In the genomic region with DNA sequence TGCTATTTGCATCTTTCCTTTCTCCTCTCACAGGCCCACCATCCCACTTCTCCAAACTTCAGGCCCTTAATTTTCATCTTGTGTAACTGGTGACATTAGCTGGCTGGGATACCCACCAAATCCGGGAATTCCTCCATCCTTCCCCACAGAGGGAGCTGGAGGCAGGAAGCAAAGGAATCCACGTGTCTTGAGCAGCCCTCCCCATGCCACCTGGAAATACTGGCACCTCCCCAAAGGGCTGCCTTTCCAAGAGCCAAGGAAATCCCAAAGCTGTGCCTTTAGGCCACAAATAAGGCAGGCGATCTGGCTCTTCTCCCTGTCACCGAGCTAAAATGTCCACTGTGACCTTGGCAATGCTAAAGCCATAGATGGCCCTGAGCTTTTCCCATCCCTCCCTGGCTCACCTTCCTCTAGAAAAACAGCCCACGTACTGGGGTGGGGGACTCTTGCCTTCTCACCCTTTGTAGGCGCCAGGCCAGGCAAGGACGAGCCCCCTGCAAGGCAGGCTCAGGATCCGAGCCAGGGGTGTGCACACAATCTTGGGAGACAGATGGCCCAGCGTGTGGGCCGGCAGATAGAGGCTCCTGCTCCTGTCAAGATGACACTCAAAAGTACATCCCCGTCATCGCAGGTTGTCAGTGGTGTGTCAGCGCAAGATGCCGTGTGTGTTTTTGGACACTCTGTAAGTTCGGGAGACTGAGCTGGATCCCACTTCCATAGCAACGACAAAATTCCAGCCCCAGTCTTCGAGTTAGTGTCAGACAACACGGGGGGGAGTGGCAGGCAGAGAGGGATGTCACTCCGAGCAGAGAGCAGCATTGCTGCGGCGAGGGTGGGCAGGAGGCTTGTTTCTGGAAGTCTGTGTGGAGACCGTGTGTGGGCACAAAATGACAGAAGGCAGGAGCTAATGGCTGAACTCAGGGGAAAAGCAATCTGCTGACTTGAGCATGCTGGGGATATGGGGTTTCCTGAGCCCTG, we compare ENCODE assay signal across 9 mouse cellular contexts.
A peak's percentile ranks its signal among the peaks of the same experiment; 100 is the strongest.
DNase-seq lines count a peak whose midpoint lies in the region; ATAC-seq and TF ChIP-seq lines count a peak whose summit lies in the region.
"Had no signal": no experiment of that assay in that cellular context is flagged by ENCODE, and none has a peak within 500 bp of the region (broad histone marks: within the 10 kb centered on the region; RNA-seq: fewer than 3 reads in every experiment).

No protein-coding gene starts in this region.

- H3K27ac ChIP-seq in forebrain, embryonic 15.5 days (replicated peaks), result peak overlapping the region; percentile 65
- H3K27ac ChIP-seq in forebrain, embryonic 11.5 days (ENCODE audit: low read depth, low read length), result no peak overlapping the region
- H3K27ac ChIP-seq in heart, embryonic 12.5 days (ENCODE audit: poor library complexity, severe bottlenecking), result no peak overlapping the region
- no peak overlapping the region for H3K27ac ChIP-seq in gastrocnemius, adult 2 months
- H3K27ac ChIP-seq: liver, embryonic 13.5 days had no signal

- no peaks in the 10 kb centered on the region for H3K27me3 ChIP-seq in forebrain, embryonic 15.5 days
- H3K27me3 ChIP-seq in forebrain, embryonic 11.5 days (ENCODE audit: control insufficient read depth, insufficient read depth, low read length), result no peaks in the 10 kb centered on the region
- H3K27me3 ChIP-seq in heart, embryonic 12.5 days (replicated peaks), result no peaks in the 10 kb centered on the region
- H3K27me3 ChIP-seq: liver, embryonic 13.5 days had no signal

- peaks cover 11% of the 10 kb centered on the region for H3K4me1 ChIP-seq in forebrain, embryonic 15.5 days
- no peaks in the 10 kb centered on the region for H3K4me1 ChIP-seq in forebrain, embryonic 11.5 days (replicated peaks; ENCODE audit: control insufficient read depth, insufficient read depth, low read length)
- H3K4me1 ChIP-seq in heart, embryonic 12.5 days (replicated peaks), result 0 out of 2 replicates have a peak, but pooled peaks cover 2% of the 10 kb centered on the region
- H3K4me1 ChIP-seq: liver, embryonic 13.5 days had no signal

- DNase-seq in forebrain, embryonic 11.5 days (ENCODE audit: low spot score), result no peak
- DNase-seq in cerebellum, adult 11-12 months, result peak; percentile 95
- DNase-seq in left cerebral cortex, postnatal 14 days (ENCODE audit: low spot score in 2 of 2), result peak; percentile 61 to 75
- DNase-seq in gastrocnemius, adult 2 months, result no peak
- no peak for DNase-seq in spleen, postnatal 4 days (ENCODE audit: low spot score in 2 of 2)
- DNase-seq in gastrocnemius, postnatal 25 days, result no peak
- DNase-seq: liver, embryonic 13.5 days had no signal

- intact Hi-C loops in left cerebral cortex, postnatal 14 days (cut with DNase I), result no loop called here
- intact Hi-C loops in gastrocnemius, adult 2 months (cut with DNase I), result no loop called here

- no peaks in the 10 kb centered on the region for H3K36me3 ChIP-seq in forebrain, embryonic 15.5 days
- H3K36me3 ChIP-seq in forebrain, embryonic 11.5 days (ENCODE audit: control insufficient read depth, insufficient read depth, low read length), result no peaks in the 10 kb centered on the region
- no peaks in the 10 kb centered on the region for H3K36me3 ChIP-seq in heart, embryonic 12.5 days
- H3K36me3 ChIP-seq: liver, embryonic 13.5 days had no signal

- peak overlapping the region; percentile 25; the same call in 1 of the 2 replicates for H3K4me2 ChIP-seq in forebrain, embryonic 15.5 days (replicated peaks)
- no peak overlapping the region for H3K4me2 ChIP-seq in forebrain, embryonic 11.5 days (ENCODE audit: low read depth, low read length, severe bottlenecking)
- H3K4me2 ChIP-seq in heart, embryonic 12.5 days, result peak overlapping the region; percentile 43
- H3K4me2 ChIP-seq: liver, embryonic 13.5 days had no signal

- no peak overlapping the region for H3K4me3 ChIP-seq in forebrain, embryonic 15.5 days
- no peak overlapping the region for H3K4me3 ChIP-seq in forebrain, embryonic 11.5 days (ENCODE audit: low read depth, low read length)
- H3K4me3 ChIP-seq in heart, embryonic 12.5 days, result no peak overlapping the region
- no peak overlapping the region for H3K4me3 ChIP-seq in gastrocnemius, adult 2 months
- H3K4me3 ChIP-seq: liver, embryonic 13.5 days had no signal

- H3K9ac ChIP-seq in forebrain, embryonic 15.5 days (replicated peaks), result no peak overlapping the region
- H3K9ac ChIP-seq in forebrain, embryonic 11.5 days (ENCODE audit: low read length), result no peak overlapping the region
- H3K9ac ChIP-seq in heart, embryonic 12.5 days, result no peak overlapping the region
- H3K9ac ChIP-seq: liver, embryonic 13.5 days had no signal

- WGBS in forebrain, embryonic 15.5 days, result 55% methylated on average over 22 of the region's 22 CpGs
- WGBS in forebrain, embryonic 11.5 days, result 82% methylated on average over 22 of the region's 22 CpGs
- WGBS in heart, embryonic 12.5 days, result 39% methylated on average over 22 of the region's 22 CpGs

- no peak for TF ChIP-seq CTCF in gastrocnemius, adult 2 months (IDR thresholded peaks at IDR 0.05)

- ATAC-seq in forebrain, embryonic 15.5 days (replicated peaks), result peak; percentile 95
- ATAC-seq in forebrain, embryonic 11.5 days (replicated peaks; ENCODE audit: low FRiP score), result no peak
- 0 out of 2 replicates have a peak, but pooled peaks have one; percentile 22 for ATAC-seq in heart, embryonic 12.5 days (ENCODE audit: insufficient number of reproducible peaks, low FRiP score)

- no peaks in the 10 kb centered on the region for H3K9me3 ChIP-seq in forebrain, embryonic 15.5 days
- no peaks in the 10 kb centered on the region for H3K9me3 ChIP-seq in forebrain, embryonic 11.5 days (ENCODE audit: control insufficient read depth, low read length)
- H3K9me3 ChIP-seq in heart, embryonic 12.5 days (replicated peaks), result no peaks in the 10 kb centered on the region
- H3K9me3 ChIP-seq: liver, embryonic 13.5 days had no signal

Comparison
In these comparisons a context has a peak if more than half of its experiments do, and no peak if none do; other contexts are left out.
1. DNase-seq: peak in cerebellum, adult 11-12 months (single experiment) and left cerebral cortex, postnatal 14 days (2 of 2); none in forebrain, embryonic 11.5 days (single experiment), gastrocnemius, adult 2 months (single experiment), spleen, postnatal 4 days (0 of 2) and gastrocnemius, postnatal 25 days (single experiment).